Mouse (Mus musculus) thymus, adult 2 months (tissue): ENCODE measurements at regions not wholly inside any gene's neighbourhood (a gene's known extent, or its start where the extent isn't known, plus 50 kb on each side); places are given as distances from the start of the nearest gene placed in this dataset.
"Not testable (repeated sequence)": the region's sequence is repeated elsewhere in the genome, so short reads cannot be mapped to it uniquely, and the experiment has no call there.

Source experiments
- DNase-seq: peaks from one replicate; pipeline ENCODE4 v3.0.0; 2021
- H3K27ac ChIP-seq: fragments of 200-500 bp; 2 replicates; pipeline ENCODE4 v1.5.1; 2012; ENCODE audit warnings: low read length, control low read depth; ENCODE audit not compliant: control insufficient read depth, insufficient read depth
- H3K27me3 ChIP-seq: fragments of 200-500 bp; 2 replicates; pipeline ENCODE4 v1.6.1; 2012; ENCODE audit warnings: mild to moderate bottlenecking, low read length, moderate library complexity, mixed read lengths; ENCODE audit not compliant: control insufficient read depth, insufficient read depth
- H3K36me3 ChIP-seq: fragments of 200-500 bp; 2 replicates; pipeline ENCODE4 v1.6.1; 2012; ENCODE audit warnings: mild to moderate bottlenecking, low read length, moderate library complexity; ENCODE audit not compliant: control insufficient read depth, insufficient read depth
- H3K4me1 ChIP-seq: fragments of 200-500 bp; replicated peaks from 2 replicates; pipeline ENCODE4 v1.6.1; 2012; ENCODE audit warnings: low read length; ENCODE audit not compliant: control insufficient read depth, insufficient read depth
- H3K4me3 ChIP-seq: fragments of 200-500 bp; 2 replicates; pipeline ENCODE4 v1.5.1; 2012; ENCODE audit warnings: mild to moderate bottlenecking, low read length, control low read depth, moderate library complexity; ENCODE audit not compliant: control insufficient read depth, insufficient read depth
- CTCF ChIP-seq: fragments of 200-500 bp; IDR thresholded peaks from 2 replicates; pipeline ENCODE4 v1.5.1; 2012; ENCODE audit warnings: mild to moderate bottlenecking, control low read depth, low read length, moderate library complexity, borderline replicate concordance; ENCODE audit not compliant: control insufficient read depth, poor library complexity, insufficient read depth; ENCODE audit errors: extremely low read depth
- POLR2A ChIP-seq: fragments of 200-500 bp; IDR thresholded peaks from 2 replicates; pipeline ENCODE4 v1.6.1; 2012; ENCODE audit warnings: mild to moderate bottlenecking, low read length, control low read depth, moderate library complexity; ENCODE audit not compliant: control insufficient read depth, poor library complexity, insufficient read depth; ENCODE audit errors: extremely low read depth
- WGBS: fragments of 180-500 bp; shearing (Covaris S2); methylation state at CpG from one replicate; pipeline ENCODE4 v1.1.7; 2018; 5-methylcytosine and 5-hydroxymethylcytosine counted together

GRCm38 (mm10) chr3:6093931-6094330, 343.3 kb downstream of the Gm8797 start:
- H3K27ac ChIP-seq = no peak overlapping the region
- H3K4me1 ChIP-seq = no peaks in the 10 kb centered on the region
- 81% methylated on average over 2 of the region's 2 CpGs for WGBS
- no peak for DNase-seq
- H3K36me3 ChIP-seq = no peaks in the 10 kb centered on the region
- H3K4me3 ChIP-seq = no peak overlapping the region
- H3K27me3 ChIP-seq = no peaks in the 10 kb centered on the region
- TF ChIP-seq POLR2A = no peak
- TF ChIP-seq CTCF = no peak

GRCm38 (mm10) chr3:6094410-6094809, 343.8 kb downstream of the Gm8797 start:
- H3K27me3 ChIP-seq, DNase-seq, H3K27ac ChIP-seq, H3K4me1 ChIP-seq, H3K4me3 ChIP-seq, H3K36me3 ChIP-seq: not testable (repeated sequence)

- no peak for DNase-seq
- no peak for TF ChIP-seq POLR2A
- no peak for TF ChIP-seq CTCF
- Histone ChIP-seq H3K36me3 (no peaks in the 10 kb centered on the region), H3K27ac (no peak overlapping the region), H3K27me3 (no peaks in the 10 kb centered on the region), H3K4me1 (no peaks in the 10 kb centered on the region), H3K4me3 (no peak overlapping the region)
- 90% methylated on average over 4 of the region's 4 CpGs for WGBS
Observed at GRCm38 (mm10) chr3:6100863-6101262, 350.3 kb downstream of the Gm8797 start.

- Histone ChIP-seq H3K27me3 (no peaks in the 10 kb centered on the region), H3K4me3 (no peak overlapping the region), H3K4me1 (no peaks in the 10 kb centered on the region), H3K27ac (no peak overlapping the region), H3K36me3 (no peaks in the 10 kb centered on the region)
- WGBS = 92% methylated on average over 1 of the region's 1 CpGs
- no peak for DNase-seq
- TF ChIP-seq CTCF = no peak
- no peak for TF ChIP-seq POLR2A
Observed at GRCm38 (mm10) chr3:6102866-6103265, 352.3 kb downstream of the Gm8797 start.

- TF ChIP-seq POLR2A = no peak
- no peak for TF ChIP-seq CTCF
- H3K36me3 ChIP-seq = no peaks in the 10 kb centered on the region
- DNase-seq = no peak
- H3K4me1 ChIP-seq = no peaks in the 10 kb centered on the region
- no peaks in the 10 kb centered on the region for H3K27me3 ChIP-seq
- H3K27ac ChIP-seq = no peak overlapping the region
- H3K4me3 ChIP-seq = no peak overlapping the region
- 7% methylated on average over 2 of the region's 2 CpGs for WGBS
Observed at GRCm38 (mm10) chr3:6106659-6107058, 356.1 kb downstream of the Gm8797 start.

- Histone ChIP-seq H3K4me1 (no peaks in the 10 kb centered on the region), H3K27me3 (no peaks in the 10 kb centered on the region), H3K27ac (no peak overlapping the region), H3K36me3 (no peaks in the 10 kb centered on the region), H3K4me3 (no peak overlapping the region)
- DNase-seq = no peak
- no peak for TF ChIP-seq POLR2A
- TF ChIP-seq CTCF = no peak
- 95% methylated on average over 8 of the region's 8 CpGs for WGBS
Observed at GRCm38 (mm10) chr3:6107377-6108155, 357.0 kb downstream of the Gm8797 start.

GRCm38 (mm10) chr3:6118721-6119120, 368.1 kb downstream of the Gm8797 start:
- no peaks in the 10 kb centered on the region for H3K4me1 ChIP-seq
- H3K36me3 ChIP-seq = no peaks in the 10 kb centered on the region
- 91% methylated on average over 1 of the region's 1 CpGs for WGBS

GRCm38 (mm10) chr3:6135754-6136153, 385.1 kb downstream of the Gm8797 start:
- H3K27ac ChIP-seq, H3K36me3 ChIP-seq, DNase-seq, H3K4me3 ChIP-seq, H3K4me1 ChIP-seq, H3K27me3 ChIP-seq: not testable (repeated sequence)
- 84% methylated on average over 9 of the region's 9 CpGs for WGBS

More at GRCm38 (mm10) chr3:6118721-6119120, 368.1 kb downstream of the Gm8797 start:
- TF ChIP-seq POLR2A (no peak), CTCF (no peak)
- Histone ChIP-seq H3K27ac (no peak overlapping the region), H3K27me3 (no peaks in the 10 kb centered on the region), H3K4me3 (no peak overlapping the region)
- no peak for DNase-seq
